Mouse (Mus musculus): ENCODE results near the gene Sctr.

The Sctr gene

GRCm38 (mm10) chr1:120072900-120073299, 66.2 kb downstream of the Sctr start:
- peak; percentile 94 for DNase-seq

GRCm38 (mm10) chr1:120073519-120074306, 67.0 kb downstream of the Sctr start, which contains the start of gene Tmem37:
Tmem37 (minus strand) TSS chr1:120074074.
- DNase-seq = peak; percentile 95

- DNase-seq = no peak
Measured at GRCm38 (mm10) chr1:120074307-120074702, 67.6 kb downstream of the Sctr start.

GRCm38 (mm10) chr1:120074931-120075330, 68.2 kb downstream of the Sctr start:
- DNase-seq = peak; percentile 66

- no peak for DNase-seq
Measured at GRCm38 (mm10) chr1:120075507-120075906, 68.8 kb downstream of the Sctr start.

GRCm38 (mm10) chr1:120077746-120078410, 71.2 kb downstream of the Sctr start:
- DNase-seq = no peak

GRCm38 (mm10) chr1:120080632-120081031, 73.9 kb downstream of the Sctr start:
- DNase-seq = no peak

- peak; percentile 66 for DNase-seq
Measured at GRCm38 (mm10) chr1:120082957-120083585, 76.4 kb downstream of the Sctr start.

GRCm38 (mm10) chr1:120083921-120084517, 77.3 kb downstream of the Sctr start:
- DNase-seq = no peak

GRCm38 (mm10) chr1:120085696-120086095, 79.0 kb downstream of the Sctr start:
- no peak for DNase-seq

- no peak for DNase-seq
Measured at GRCm38 (mm10) chr1:120086644-120087043, 80.0 kb downstream of the Sctr start.

- no peak for DNase-seq
Measured at GRCm38 (mm10) chr1:120089180-120089579, 82.5 kb downstream of the Sctr start.

- no peak for DNase-seq
Measured at GRCm38 (mm10) chr1:120090880-120091570, 84.3 kb downstream of the Sctr start.

- DNase-seq = peak; percentile 92
Measured at GRCm38 (mm10) chr1:120093482-120094134, 86.9 kb downstream of the Sctr start.

GRCm38 (mm10) chr1:120094920-120095319, 88.2 kb downstream of the Sctr start:
- no peak for DNase-seq

GRCm38 (mm10) chr1:120098327-120098726, 91.6 kb downstream of the Sctr start:
- peak; percentile 79 for DNase-seq

GRCm38 (mm10) chr1:120099483-120099882, 92.8 kb downstream of the Sctr start:
- DNase-seq = no peak

- no peak for DNase-seq
Measured at GRCm38 (mm10) chr1:120100456-120101226, 93.9 kb downstream of the Sctr start.

GRCm38 (mm10) chr1:120101227-120101609, 94.5 kb downstream of the Sctr start:
- no peak for DNase-seq

GRCm38 (mm10) chr1:120105556-120105959, 98.9 kb downstream of the Sctr start:
- peak; percentile 73 for DNase-seq

GRCm38 (mm10) chr1:120109741-120110432, 103.2 kb downstream of the Sctr start:
- peak; percentile 73 for DNase-seq

Measured in kidney, postnatal 14 days (tissue).